Mouse (Mus musculus) cerebellum, adult 9-11 months (tissue): ENCODE results near the gene Exoc7.

ENCODE experiments used
- DNase-seq: peaks from one replicate; pipeline ENCODE4 v3.0.0; 2022

Gene Exoc7

GRCm38 (mm10) chr11:116307019-116307725 lies at the start of gene Exoc7:
Exoc7 (minus strand) TSS chr11:116307233.
- DNase-seq: no peak

DNA sequence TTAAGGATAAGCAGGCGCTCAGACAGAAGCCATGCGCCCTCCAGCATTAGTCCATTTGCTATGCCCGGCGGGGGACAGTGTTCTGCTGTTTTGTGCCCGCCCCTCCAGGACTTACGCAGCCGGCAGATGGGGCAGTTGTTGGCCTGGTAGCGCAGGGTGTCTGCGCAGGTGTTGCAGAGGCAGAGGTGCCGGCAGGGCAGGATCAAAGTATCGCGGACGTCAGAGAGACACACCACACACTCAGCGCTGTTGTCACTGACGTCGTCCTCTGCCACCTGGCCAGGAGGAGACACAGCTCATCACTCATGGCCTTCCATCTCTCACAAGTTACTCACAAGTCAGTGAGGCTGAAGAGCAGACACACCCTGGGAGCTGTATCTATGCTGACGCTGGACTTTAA lies 47.5 kb upstream of the Exoc7 start:
- DNase-seq: no peak

DNA sequence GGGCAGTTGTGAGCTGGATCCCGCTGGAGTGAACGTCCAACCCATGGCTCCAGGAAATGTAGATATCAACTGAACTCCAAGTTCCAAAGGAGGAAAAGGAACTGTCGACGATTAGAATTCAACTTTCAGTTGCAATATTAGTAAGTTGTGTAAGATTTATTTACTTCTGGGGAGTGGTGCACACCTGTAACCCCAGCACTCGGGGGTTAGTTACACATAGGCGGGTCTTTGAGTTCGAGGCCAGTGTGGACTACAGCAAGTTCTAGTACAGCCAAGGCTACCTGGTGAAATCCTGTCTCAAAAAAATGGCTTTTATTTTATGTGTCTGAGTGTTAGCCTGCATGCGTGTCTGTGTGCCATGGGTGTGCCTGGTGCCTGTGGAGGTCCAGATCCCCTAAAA lies 46.5 kb upstream of the Exoc7 start:
- no peak for DNase-seq

- no peak for DNase-seq
These were observed 44.3 kb upstream of the Exoc7 start for GRCm38 (mm10) chr11:116351294-116351693.

DNA sequence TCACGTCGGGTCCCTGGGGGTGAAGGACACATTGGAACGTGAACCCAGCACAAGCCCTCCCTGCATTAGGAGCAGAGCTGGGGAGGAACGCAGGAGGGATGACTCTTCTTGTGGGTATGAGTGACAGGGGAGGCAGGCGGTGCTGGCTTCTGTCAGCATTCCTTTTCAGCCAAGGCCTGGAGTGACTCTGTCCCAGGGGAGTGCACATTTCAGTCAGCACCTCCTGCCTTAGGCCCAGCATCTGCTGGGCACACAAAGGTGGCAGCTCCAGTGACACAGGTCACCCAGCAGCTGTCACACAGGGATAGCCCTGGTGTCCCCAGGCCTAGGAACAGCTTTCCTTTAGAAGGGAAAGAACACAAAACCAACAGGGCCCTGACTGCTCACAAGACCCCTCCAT lies 40.9 kb upstream of the Exoc7 start:
- no peak for DNase-seq

GRCm38 (mm10) chr11:116347012-116347411 lies 40.0 kb upstream of the Exoc7 start:
- no peak for DNase-seq

GRCm38 (mm10) chr11:116342069-116342791 lies 35.2 kb upstream of the Exoc7 start:
- peak; percentile 22 for DNase-seq

GRCm38 (mm10) chr11:116337531-116337930 lies 30.5 kb upstream of the Exoc7 start:
- no peak for DNase-seq

GRCm38 (mm10) chr11:116337000-116337399 lies 30.0 kb upstream of the Exoc7 start:
- no peak for DNase-seq

- no peak for DNase-seq
These were observed 29.4 kb upstream of the Exoc7 start for GRCm38 (mm10) chr11:116336393-116336792.

- DNase-seq: peak; percentile 85
These were observed 28.4 kb upstream of the Exoc7 start, which contains the start of gene Foxj1 for GRCm38 (mm10) chr11:116335244-116336036. Foxj1 (minus strand) TSS chr11:116335399.

GRCm38 (mm10) chr11:116334417-116334782 lies 27.4 kb upstream of the Exoc7 start:
- no peak for DNase-seq

DNA sequence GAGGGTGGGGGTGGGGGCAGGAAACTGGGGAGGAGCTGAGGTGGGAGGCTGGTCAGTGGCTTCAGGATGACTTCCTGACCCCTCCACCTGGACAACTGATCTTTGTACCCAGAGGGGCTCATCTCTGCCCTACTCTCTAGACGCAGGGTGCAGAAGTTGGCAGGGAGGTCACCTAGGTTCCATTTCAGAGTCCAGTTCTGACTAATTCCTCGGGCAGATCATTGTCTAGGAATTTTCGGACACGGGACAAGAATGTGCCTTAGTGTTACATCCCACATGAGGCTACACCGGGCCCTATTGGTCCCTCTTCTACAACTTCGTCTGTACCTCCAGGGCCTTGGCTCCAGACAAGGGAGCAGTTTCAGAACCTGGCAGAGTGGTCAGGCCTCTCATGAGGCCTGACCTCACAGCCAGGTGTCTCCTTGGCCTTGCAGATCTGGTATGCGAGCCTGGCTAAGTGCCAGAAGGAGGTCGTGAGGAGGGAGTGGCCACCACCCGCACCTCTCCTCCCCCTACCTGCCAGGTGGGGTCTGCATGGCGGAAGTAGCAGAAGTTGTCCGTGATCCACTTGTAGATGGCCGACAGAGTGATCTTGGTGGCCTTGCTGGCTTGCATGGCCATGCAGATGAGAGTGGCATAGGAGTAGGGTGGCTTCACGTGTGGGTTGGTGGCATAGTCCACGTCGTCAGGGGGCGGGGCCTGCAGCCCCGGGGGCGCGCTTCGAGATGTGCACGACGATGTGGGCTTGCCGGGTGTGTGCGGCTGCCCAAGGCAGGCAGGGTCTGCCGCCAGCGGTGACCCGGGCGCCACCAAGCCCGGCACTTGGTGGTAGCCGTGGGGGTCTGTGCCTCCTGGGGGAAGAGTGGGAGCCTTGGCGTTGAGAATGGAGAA lies 26.7 kb upstream of the Exoc7 start:
- peak; percentile 19 for DNase-seq

- no peak for DNase-seq
These were observed 25.9 kb upstream of the Exoc7 start for GRCm38 (mm10) chr11:116332983-116333270.

- DNase-seq: peak; percentile 33
These were observed 25.4 kb upstream of the Exoc7 start for GRCm38 (mm10) chr11:116332232-116332982.

DNA sequence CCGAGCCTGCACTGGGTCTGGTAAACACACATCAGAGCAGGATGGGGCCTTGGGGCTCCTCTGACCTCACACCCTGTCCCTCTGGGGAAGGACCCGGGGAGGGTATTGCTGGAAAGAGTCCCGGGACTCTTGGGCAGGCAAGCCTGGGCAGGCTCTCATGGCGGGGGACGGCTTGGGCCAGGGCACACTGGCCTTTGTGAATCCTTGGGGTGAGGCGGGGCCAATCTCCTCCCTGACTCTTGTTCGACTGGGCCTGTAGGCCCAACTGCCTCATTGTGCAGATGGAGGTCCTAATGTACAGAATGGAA lies 23.1 kb upstream of the Exoc7 start:
- peak; percentile 27 for DNase-seq

DNA sequence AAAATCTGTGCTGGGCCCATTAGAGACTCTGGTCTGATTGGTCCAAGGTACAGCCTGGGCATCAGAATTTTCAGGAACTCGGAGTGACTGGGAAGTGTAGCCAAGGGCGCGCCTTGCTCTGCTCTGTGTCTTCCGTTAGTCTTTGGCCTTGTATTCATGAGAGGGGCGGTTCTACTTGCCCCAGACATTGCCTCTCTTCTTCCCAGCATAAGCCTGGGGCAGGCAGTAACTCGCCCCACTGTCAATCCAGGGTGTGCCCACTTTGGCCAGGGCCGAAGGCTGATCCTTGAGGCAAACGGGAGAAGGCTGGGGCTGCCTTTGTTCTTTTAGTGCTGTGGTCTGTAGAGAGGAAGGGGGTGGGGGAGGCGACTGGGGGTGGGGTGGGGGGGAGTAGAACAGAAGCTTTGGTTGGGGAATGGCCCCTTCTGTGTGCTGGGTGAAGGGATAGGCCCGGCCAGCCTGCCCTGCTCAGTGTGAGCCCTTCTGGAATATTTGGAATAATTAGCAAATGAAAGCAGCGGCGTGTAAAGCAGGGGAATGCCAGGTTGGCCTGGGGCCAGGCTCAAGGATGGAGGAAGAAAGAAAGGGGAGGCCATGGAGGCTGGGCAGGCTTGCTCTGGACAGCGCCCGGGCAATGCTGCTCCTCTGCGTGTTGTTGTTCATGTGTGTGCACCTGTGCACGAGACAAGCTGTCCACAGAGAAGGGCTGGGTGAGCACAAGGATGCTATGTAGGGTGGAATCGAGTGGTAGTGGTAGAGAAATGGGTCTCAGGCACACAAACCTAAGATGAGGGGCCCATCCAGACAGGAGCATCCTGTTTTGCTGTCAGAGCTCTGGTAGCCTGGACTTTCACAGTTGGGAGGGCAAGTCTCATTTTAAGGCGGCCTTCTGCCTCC lies 22.5 kb upstream of the Exoc7 start:
- no peak for DNase-seq

GRCm38 (mm10) chr11:116326963-116327603 lies 20.1 kb upstream of the Exoc7 start:
- DNase-seq: no peak

- DNase-seq: peak; percentile 73
These were observed 12.0 kb upstream of the Exoc7 start for GRCm38 (mm10) chr11:116318719-116319659.
